Comparison of ENCODE assay signal across 30 mouse cellular contexts in genomic region chr4:70331181-70331580, GRCm38 (mm10).
A peak's percentile ranks its signal among the peaks of the same experiment; 100 is the strongest.
DNase-seq lines count a peak whose midpoint lies in the region; ATAC-seq lines count a peak whose summit lies in the region.
"Had no signal": no experiment of that assay in that cellular context is flagged by ENCODE, and none has a peak within 500 bp of the region (broad histone marks: within the 10 kb centered on the region; RNA-seq: fewer than 3 reads in every experiment).

No protein-coding gene starts in this region.

- H3K9me3 ChIP-seq in heart, embryonic 16.5 days (replicated peaks; ENCODE audit: control insufficient read depth, low read length): no peaks in the 10 kb centered on the region
- H3K9me3 ChIP-seq: embryonic facial prominence, embryonic 10.5 days; embryonic facial prominence, embryonic 13.5 days; forebrain, embryonic 12.5 days; G1E; heart, embryonic 10.5 days; heart, embryonic 13.5 days; hindbrain, embryonic 10.5 days; hindbrain, embryonic 13.5 days; intestine, embryonic 15.5 days had no signal

- no peak overlapping the region for H3K27ac ChIP-seq in heart, embryonic 16.5 days (ENCODE audit: low read length)
- H3K27ac ChIP-seq: embryonic facial prominence, embryonic 10.5 days; embryonic facial prominence, embryonic 13.5 days; forebrain, embryonic 12.5 days; heart, embryonic 10.5 days; heart, embryonic 13.5 days; hindbrain, embryonic 10.5 days; hindbrain, embryonic 13.5 days; intestine, embryonic 15.5 days had no signal

- no peak overlapping the region for H3K9ac ChIP-seq in heart, embryonic 16.5 days (ENCODE audit: low read length)
- H3K9ac ChIP-seq: embryonic facial prominence, embryonic 13.5 days; forebrain, embryonic 12.5 days; heart, embryonic 13.5 days; hindbrain, embryonic 13.5 days; intestine, embryonic 15.5 days had no signal

- 0 out of 2 replicates have a peak, but pooled peaks have one; percentile 11 for ATAC-seq in heart, embryonic 16.5 days (replicated peaks; ENCODE audit: extremely low read depth, insufficient read depth, low FRiP score)
- ATAC-seq: forebrain, embryonic 16.5 days; hindbrain, embryonic 16.5 days; intestine, embryonic 15.5 days; Patski had no signal

- H3K4me2 ChIP-seq in heart, embryonic 16.5 days (ENCODE audit: low read depth, low read length): no peak overlapping the region
- H3K4me2 ChIP-seq: embryonic facial prominence, embryonic 13.5 days; forebrain, embryonic 12.5 days; heart, embryonic 13.5 days; hindbrain, embryonic 13.5 days; intestine, embryonic 15.5 days had no signal

- DNase-seq in heart, adult 9 months (ENCODE audit: low spot score in 2 of 2): no peak
- peak; percentile 53 for DNase-seq in thymus, postnatal 14 days
- DNase-seq in thymus, postnatal 4 days: peak; percentile 33
- DNase-seq in cerebellum, postnatal 10 days: no peak
- no peak for DNase-seq in gastrocnemius, postnatal 36 days
- DNase-seq: adrenal gland, postnatal 10 days; adrenal gland, postnatal 36 days; B cell, adult 2 months; cerebellum, adult 18-20 months; cerebellum, adult 9-11 months; cerebellum, postnatal 36 days; embryo, embryonic 11 days; gastrocnemius, postnatal 10 days; heart, adult 18-20 months; heart, postnatal 36 days had no signal

- 0 out of 2 replicates have a peak, but pooled peaks cover 5% of the 10 kb centered on the region for H3K36me3 ChIP-seq in heart, embryonic 16.5 days (ENCODE audit: control insufficient read depth, insufficient read depth)
- H3K36me3 ChIP-seq: hindbrain, embryonic 13.5 days; intestine, embryonic 15.5 days had no signal

- H3K27me3 ChIP-seq in heart, embryonic 16.5 days (ENCODE audit: control insufficient read depth, insufficient read depth, low read length): no peaks in the 10 kb centered on the region
- H3K27me3 ChIP-seq: CH12.LX; embryonic facial prominence, embryonic 13.5 days; forebrain, embryonic 12.5 days; heart, embryonic 13.5 days; hindbrain, embryonic 13.5 days; intestine, embryonic 15.5 days; Patski had no signal

- intact Hi-C loops in gastrocnemius, postnatal 36 days (cut with DNase I): no loop called here

- 91% methylated on average over 6 of the region's 6 CpGs for WGBS in heart, embryonic 16.5 days

- H3K4me3 ChIP-seq in heart, embryonic 16.5 days (ENCODE audit: low read length): no peak overlapping the region
- H3K4me3 ChIP-seq: embryonic facial prominence, embryonic 10.5 days; embryonic facial prominence, embryonic 13.5 days; erythroblast, embryonic 14.5 days; forebrain, embryonic 12.5 days; heart, embryonic 10.5 days; heart, embryonic 13.5 days; hindbrain, embryonic 10.5 days; hindbrain, embryonic 13.5 days; intestine, embryonic 15.5 days had no signal

- peaks cover 9% of the 10 kb centered on the region; the same call in 1 of the 2 replicates for H3K4me1 ChIP-seq in heart, embryonic 16.5 days (ENCODE audit: control insufficient read depth, insufficient read depth, low read length)
- H3K4me1 ChIP-seq: embryonic facial prominence, embryonic 10.5 days; embryonic facial prominence, embryonic 13.5 days; heart, embryonic 10.5 days; intestine, embryonic 15.5 days had no signal

Comparison
In these comparisons a context has a peak if more than half of its experiments do, and no peak if none do; other contexts are left out.
1. DNase-seq: peak in thymus, postnatal 14 days (single experiment) and thymus, postnatal 4 days (single experiment); none in heart, adult 9 months (0 of 2), cerebellum, postnatal 10 days (0 of 2) and gastrocnemius, postnatal 36 days (0 of 2).